Mouse (Mus musculus): Measurements from ENCODE around the gene Slc7a6os.
A peak's percentile ranks its signal among the peaks of the same experiment; 100 is the strongest.
"Not testable (repeated sequence)": the region's sequence is repeated elsewhere in the genome, so short reads cannot be mapped to it uniquely, and the experiment has no call there.

Gene Slc7a6os

DNA sequence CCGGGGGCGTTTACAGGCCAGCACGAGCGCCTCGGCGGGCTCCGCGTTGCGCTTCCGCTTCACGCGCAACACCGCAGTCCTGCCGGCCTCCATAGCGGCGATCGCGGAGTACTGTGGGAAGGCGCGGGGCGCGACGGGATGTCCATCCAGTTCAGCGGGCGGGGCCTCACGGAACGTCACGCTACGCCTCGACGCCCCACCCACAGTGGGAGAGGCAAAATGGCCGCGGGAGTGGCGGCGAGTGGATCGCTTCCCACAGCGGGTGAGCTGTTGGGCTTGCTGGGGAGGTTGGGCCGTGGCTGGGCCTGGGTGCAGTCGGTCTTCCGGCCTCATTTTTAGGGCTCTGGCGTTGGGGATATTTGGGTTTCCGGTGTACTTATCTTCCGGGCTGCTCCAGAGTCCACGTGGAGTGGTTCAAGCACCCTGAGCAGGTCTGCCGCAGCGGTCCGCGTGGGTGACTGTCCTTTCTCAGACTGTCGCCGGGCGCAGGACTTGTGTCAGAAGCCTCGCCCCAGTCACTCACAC, at the start of gene Slc7a6os, which contains the start of gene Prmt7:
Gene Slc7a6os (minus strand): TSS at position 115 of the 525 bp plus-strand sequence.
Gene Prmt7 (plus strand): TSS at position 116 of the 525 bp plus-strand sequence.
- DNase-seq = peak; percentile 96

DNA sequence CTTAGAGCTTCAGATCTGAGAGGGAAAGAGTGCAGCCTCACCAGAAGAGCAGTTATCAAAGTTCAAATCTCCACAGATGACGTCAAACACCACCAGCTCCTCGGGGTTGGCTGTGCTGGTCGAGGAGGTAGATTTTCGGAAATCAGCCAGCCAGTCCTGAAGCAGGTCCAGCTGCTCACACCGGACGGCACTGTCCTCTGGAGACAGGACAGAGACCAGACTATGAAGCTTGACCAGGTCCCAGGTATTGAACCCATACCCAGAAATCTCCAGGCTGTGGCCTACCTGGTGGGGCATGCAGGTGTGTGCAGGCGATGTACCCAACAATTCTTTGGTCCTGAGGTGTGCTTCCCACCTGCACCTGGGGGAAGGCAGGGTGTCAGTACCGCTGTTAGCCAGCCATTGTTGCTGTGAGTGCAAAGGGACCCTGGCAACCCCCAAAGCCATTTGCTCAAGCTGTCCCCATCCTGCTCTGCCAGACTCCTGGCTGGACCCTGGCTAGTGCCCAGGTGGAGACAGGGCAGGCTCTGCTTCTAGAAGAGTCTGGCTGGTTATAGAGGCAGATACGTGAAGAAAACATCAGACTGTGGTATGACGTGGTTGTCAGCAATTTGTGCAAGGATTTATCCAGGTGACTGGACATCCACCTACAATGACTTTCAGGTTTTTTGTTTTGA, 49.0 kb upstream of the Slc7a6os start:
- DNase-seq = no peak

DNA sequence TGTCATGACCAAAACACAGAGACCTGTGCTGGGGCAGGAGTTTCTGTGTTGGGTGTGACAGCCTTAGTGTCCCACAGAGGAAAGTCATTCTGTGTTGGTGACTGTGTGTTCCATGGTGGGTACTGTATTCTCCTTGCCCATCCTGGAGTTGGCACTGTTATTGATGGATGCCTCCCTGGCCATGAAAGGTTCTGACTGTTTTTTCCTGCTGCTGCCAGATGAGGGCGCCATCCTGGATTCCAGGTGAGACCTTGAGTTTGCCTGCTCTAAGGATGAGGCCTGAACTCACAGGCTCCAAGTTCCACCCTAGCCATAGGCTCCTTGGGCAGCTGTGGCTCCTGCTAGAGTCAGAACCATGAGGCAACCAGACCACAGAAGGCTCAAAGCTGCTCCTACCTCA, 47.4 kb upstream of the Slc7a6os start:
- DNase-seq = peak; percentile 61

DNA sequence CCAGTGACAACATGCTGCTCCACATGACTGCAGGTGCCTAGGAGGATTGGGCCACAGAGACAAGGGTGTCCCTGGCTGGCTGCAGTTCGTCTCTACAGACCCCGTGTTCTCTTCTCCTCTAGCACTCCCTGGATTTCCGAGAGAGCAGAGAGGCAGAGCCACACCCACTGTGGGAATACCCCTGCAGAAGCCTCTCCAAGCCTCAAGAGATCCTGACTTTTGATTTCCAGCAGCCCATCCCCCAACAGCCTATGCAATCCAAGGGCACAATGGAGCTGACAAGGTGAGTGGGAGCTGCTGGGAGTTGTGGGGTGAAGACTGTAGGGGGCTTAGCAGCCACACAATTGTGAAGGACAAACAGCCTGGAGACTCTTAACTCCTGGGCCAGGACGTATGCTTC, 39.5 kb upstream of the Slc7a6os start:
- DNase-seq = no peak

DNA sequence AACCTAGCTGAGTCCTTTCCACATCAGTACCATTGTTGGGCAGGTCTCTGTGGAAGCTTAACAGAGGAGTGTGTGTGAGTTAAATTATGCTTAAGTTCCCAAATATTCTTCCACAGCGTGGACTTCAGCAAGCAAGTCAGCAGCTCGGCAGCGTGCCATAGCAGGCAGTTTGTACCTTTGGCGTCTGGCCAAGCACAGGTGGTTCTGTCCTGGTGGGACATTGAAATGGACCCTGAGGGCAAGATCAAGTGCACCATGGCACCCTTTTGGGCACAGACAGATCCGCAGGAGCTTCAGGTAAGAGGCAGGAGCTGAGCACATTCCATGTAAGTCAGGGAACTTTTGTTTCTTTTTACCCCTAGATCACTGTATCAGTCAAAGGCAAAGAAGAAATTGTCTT, 26.4 kb upstream of the Slc7a6os start:
- no peak for DNase-seq

DNA sequence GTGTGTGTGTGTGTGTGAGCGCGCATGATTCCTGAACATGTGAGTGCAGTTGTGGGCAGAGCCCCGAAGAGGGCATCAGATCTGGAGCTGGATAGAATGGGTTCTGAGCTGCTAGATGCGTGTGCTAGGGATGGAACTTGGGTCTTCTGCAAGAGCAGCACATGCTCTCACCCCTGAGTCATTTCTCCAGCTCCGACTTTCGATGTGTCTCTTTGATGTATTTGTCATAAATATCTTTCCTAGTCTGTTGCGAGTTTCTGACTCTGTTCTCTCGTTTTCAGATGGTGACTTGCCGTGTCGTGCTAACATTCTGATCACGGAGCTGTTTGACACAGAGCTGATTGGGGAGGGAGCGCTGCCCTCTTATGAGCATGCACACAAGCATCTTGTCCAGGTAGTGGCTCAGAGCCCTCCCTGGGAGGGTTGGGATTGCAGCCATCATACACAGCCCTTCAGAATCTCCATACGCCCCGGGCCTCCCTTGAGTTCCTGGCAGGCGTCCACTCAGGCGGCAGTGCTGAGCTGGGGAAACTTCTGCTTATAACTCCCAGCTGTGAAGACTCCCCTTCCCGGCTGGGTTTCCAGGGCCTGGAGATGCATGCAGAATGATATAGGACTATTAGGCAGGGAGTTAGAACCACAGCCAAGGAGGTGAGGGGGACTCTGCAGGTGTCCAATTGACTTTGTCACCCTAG, 24.0 kb upstream of the Slc7a6os start:
- no peak for DNase-seq

DNA sequence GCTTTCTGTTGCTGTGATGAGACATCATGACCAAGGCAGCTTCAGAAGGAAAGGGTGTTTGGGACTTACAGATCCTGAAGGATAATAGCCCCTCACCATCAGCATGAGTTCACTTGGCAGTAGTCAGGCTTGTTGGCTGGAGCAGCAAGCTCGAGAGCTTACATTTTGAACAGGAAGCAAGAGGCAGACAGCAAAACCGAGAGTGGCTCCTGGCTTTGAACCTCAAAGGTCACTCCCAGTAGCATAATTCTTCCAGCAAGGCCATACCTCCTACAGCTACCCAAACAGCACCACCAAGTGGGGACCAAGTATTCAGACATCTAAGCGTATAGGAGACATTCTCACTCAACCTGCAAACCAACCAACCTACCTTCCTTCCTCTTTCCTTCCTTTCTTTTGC, 22.0 kb upstream of the Slc7a6os start:
- no peak for DNase-seq

DNA sequence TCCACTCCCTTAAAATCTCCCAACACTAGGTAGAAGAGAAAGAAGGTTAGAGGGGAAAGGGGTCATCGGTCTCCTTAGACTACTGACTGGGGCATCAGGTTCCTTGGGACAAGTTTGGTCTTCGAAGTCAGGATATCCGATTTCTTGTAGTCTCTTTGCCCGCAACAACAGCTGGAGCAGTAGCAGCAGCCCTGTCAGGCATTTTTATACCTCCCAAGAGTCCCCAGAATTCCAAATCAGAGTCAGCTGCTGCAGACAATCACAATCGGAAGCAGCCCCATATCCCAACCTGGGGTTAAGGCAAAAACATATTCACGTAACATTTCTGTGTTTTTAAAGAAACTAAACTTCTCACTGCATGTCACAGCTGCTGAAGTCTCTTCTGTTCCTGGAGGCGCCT, 20.8 kb upstream of the Slc7a6os start:
- DNase-seq = no peak

DNA sequence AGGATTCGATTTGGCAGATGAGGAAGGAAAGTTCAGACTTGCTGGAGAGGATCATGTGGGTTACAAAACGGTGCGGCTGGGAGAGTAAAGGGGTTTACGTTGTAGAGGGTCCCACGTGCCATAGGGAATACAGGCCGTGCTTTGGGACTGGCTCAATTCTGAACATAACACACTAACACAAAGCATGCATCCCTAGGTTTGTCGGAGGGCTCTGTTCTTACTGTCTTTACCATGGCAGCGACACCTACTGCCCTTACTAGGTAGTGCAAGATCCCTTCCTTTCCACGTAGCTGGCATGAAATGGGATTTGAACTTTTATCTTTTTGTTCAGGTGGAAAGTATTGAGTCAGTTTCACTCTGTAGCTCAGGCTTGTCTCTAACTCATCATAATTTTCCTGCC, 15.9 kb upstream of the Slc7a6os start:
- peak; percentile 71 for DNase-seq

DNA sequence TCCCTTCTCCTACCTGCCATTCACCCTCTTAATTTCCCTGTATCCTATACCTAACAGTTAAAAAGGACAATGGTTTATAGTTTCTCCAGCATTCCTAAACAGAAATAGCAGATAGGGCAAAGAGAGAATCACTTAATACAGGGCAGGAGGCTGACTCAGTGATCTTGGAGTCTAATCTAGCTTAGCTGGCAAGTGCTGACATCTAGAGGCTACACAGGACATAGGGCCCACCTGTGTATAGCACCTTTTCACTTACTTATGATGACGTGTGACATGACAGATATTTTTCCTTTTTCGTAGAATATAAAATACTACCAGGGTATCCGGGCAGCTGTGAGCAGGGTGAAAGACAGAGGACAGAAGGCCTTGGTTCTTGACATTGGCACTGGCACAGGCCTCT, 8.9 kb upstream of the Slc7a6os start:
- no peak for DNase-seq

DNA sequence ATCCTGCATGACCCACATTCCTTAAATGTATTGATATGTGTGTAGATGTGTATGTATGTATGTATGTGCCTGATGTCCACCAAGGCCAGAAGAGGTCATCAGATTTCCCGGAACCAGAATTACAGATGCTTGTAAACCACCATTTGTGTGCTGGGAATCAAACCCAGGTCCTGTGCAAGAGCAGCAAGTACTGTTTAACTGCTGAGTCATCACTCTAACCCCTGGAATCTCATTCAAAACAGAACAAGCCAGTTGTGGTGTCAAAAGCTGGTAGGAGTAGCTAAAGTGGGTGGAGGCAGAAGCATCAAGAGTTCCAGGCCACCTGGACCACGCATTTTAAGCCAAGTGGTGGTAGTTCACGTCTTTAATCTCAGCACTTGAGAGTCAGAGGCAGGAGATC, 3.2 kb upstream of the Slc7a6os start:
- DNase-seq = no peak

DNA sequence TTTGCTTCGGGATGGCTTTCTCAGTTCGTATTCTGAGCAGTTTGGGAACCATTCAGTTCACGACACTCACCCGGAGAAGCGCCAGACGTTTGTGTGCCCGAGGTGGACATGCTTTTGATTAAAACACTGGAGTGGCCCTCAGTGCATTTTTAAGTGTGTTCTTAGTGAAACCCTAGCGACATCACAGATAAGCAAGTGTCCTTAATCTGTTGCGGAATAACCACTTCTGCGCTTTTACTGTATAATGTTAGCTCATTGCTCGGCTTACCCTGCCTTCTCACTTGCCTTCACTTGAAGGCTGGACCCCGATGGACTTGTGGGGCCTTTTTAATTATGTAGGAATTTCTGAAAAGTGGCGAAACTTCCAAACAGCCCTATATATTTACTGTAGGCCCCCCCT, 686 bp upstream of the Slc7a6os start:
- DNase-seq = no peak

DNA sequence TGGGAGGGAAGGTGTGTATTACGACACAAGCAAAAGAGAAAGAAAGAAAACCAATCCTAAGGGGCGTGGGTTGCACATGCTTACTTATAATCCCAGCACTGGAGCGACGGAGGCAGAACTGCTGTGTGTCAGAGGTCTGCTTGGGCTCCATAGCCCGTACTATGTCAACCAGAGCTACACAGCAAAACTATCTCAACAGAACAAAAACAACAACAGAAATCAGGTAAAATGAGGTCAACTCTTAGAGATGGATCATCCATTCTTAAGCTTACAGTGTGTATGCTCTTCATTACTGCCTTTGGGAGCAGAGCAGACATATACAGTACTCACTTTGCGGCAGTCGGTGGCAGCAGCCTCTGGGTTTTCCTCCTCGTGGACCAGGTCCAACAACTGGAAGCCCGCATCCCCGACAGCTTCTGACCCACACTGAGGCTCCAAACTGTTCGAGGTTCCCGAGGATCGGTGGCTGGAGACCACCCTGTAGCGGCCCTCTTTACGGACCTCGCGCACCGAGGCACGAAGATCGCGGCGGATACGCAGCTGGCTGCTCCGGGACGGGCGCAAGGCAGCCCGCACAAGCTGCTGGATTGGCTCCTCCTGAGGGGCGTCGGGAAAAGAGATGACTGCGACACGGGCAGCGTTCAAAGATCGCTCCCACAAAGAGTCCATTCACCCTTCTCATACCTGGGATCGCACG, 552 bp downstream of the Slc7a6os start:
- DNase-seq = peak; percentile 65

DNA sequence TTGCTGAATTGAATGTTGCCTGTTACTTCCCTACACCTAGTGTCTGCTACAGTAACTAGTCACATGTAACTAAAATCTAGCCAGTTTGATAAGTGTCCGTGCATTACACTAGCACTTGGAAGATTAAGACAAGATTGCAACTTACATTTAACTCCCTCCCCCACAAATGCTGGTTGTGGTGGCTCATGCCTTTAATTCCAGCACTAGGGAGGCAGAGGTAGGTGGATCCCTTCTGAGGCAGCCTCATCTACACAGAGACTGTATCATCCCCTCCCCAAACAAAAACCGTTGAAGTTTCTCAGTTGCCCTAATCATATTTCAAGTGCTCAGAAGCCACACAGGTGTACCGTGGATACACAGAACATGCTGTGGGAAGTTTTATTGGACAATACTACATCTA, 11.1 kb downstream of the Slc7a6os start:
- DNase-seq = not testable (repeated sequence)

DNA sequence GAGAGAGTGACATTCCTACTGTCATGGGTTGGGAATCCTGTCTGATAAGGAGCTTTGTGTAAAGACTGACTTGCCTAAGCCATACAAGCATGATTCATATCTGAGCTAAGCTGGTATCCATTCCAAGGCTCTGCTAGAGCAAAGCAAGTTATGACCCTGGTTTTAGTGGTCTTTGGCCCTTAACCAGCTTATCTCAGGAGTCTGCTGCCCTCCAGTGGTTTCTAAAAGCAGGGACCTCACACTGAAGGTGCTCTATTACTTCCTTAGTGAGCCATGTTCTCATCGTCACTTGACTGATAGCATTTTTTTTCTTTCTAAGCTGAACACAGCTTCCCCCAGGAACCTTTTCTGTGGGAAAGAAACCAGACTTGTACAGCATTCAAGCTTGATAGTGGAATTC, 12.0 kb downstream of the Slc7a6os start:
- DNase-seq = peak; percentile 52

DNA sequence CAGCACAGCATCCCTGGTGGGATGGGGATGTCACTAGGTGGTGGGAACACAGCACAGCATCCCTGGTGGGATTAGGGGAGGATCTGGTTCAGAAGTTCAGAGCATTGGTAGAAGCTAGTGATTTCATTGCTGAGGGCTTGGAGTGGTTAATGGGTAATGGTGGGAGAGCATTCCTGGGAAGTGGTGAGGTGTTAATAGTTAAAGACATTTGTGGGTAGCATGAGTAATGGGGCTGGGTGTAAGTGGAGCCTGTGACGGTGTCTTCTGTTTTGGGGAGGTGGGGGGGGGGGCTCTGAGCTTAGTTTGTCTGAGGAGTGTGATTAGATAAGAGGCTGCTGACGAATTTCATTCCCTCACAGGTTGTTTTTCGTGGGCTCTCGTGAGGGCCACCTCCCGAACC, 16.7 kb downstream of the Slc7a6os start:
- DNase-seq = no peak

DNA sequence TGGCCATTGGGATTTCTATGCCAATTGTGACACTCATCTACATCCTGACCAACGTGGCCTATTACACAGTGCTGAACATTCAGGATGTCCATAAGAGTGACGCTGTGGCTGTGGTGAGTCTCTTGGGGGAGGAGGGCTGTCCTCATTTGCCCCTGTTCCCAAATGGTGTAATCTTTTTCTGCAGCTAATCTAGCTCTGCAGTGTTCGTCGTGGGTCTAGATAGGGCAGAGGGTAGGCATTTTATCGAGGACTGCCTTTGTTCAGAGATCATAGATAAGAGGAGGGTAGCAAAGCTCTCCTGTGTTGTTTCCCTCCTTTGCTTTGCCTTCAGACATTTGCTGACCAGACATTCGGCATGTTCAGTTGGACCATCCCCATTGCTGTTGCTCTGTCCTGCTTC, 17.6 kb downstream of the Slc7a6os start:
- DNase-seq = no peak

DNA sequence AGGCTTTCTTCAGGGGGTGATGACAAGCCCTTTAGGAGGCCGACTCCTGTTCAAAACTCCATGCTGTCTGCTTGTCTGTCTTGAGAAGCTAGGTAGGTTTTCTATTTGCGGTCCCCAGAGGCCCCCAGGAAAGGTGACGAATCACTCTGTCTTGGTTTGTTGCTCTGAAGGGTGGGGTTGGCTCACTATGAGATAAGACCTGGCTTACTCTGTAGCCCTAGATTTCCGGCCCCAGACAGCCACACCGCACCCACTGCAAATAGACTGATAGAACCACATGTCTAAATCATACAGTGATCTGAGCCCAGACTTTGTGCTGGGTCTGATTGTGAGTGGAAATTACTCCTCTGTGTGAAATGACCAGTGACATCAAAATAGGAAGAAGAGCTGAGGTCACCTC, 19.1 kb downstream of the Slc7a6os start:
- no peak for DNase-seq

DNA sequence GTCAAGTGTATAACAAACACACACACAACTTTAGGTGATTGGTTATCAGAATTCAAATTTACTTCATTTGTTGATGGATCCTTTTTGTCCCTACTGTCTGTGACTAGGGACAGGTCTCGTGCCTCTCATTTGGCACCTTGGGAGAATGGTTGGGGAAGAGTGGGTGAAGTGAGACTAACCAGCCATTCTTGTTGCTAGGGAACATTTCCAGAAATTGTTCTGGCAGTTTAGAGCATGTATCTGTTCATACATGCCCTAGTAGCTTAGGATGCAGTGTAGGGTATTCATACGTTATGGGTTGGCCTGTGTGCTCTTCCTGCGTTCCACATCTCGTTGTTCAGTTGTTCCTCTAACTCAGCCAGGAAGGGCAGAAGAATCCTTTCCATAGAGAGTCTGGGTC, 21.6 kb downstream of the Slc7a6os start:
- DNase-seq = no peak

DNA sequence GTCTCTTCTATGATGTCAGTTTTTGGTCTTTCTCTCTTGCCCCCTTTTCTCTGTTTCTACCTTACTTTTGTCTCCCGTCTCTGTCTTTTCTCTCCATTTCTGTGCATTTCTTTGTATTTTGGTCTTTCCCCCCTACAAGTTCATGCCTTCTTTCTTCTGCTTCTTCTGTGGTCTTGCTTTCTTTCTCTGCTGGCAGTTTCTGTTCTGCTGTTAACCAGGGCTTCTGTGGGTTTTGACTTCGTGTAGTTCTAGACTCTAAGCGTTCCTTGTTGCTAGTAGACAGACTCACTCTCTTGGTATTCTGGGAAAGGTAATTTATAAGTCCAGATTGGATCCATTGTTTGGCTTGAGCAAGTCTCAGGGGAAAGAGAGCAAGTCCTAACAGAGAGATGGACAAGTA, 24.3 kb downstream of the Slc7a6os start:
- DNase-seq = no peak

DNA sequence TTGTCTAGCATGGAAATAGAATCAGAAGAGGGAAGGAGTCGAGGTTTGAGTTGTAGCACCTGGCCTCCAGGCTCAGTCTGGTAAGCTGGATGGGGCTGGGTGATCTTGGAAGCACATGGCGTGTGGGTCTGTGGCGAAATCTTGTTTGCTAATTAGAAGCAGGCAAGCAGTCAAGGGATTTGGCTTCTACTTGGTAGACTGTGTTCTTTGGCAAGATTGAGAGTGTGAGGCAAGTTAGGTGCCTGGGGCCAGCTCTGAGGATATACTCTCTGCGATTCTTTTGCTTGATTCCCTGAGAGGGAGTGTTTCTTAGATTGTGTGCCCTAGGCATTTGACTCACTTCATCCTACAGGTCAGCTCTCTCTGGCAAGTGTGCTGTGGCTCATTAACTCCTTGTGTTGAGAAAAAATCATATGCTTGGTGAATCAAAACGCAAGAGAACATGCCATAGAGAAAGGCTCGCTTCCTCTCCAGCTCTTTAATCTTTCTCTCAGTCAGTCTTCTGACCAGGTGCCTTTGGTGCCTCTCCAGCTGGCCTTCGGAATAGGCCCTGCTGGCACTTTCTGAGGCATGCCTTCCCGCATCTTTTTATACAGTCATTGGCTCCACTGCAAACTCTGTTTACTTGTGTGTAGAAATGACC, 25.0 kb downstream of the Slc7a6os start:
- DNase-seq = no peak

DNA sequence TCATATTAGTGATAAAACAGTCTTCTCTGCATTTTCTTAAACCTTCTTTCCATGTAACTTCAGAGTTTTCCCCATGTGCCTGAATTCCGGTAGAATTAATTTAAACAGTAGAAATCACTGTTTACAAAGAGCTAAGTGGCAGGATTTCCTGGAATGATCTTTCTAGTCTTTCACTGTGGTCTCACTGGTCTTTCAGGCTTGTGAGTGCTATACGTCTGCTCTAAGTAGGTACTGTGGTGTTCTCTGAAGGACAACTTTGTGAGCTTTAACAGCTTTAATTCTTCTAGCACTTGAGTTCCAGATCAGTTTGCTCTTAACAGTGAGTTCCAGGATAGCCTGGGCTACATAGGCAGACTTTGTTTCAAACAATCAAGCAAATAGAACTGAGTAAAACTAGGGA, 32.3 kb downstream of the Slc7a6os start:
- no peak for DNase-seq

DNA sequence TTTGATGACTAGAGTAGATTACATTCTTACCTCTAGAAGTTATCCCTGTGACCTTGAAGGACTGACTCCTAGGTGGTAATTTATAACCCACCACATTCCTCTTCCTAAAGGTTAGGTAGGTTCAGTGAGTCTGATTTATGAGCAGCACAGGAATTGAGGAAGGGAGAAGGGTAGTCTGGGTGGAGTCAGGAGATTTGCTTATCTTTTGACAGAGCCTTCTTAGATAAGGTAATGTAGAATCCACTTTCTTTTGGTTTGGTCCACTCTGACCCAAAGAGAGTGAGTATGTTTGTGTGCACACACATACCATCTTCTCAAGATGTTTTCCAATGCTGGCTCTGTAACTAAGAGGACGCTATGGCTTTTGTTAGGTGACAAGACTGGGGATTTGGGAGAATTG, 33.1 kb downstream of the Slc7a6os start:
- no peak for DNase-seq
